Mouse (Mus musculus): ENCODE measurements around the gene Glrx2. TPM values are rescaled to one million over a fixed set of nuclear protein-coding genes. Genes with fewer than 3 reads are reported as not detected.

The Glrx2 gene
- polyA plus RNA-seq (2015; fragmentation: Illumina TruSeq; extraction: RNeasy Lipid Tissue Mini Kit (QIAGEN cat#74804); ENCODE audit: low read depth, low replicate concordance) = 122 TPM

GRCm38 (mm10) chr1:143716038-143716437, at the start of gene Glrx2:
Glrx2 (plus strand) TSS chr1:143716338.

GRCm38 (mm10) chr1:143702741-143703262, 13.3 kb upstream of the Glrx2 start, which contains the start of gene Cdc73:
Cdc73 (minus strand) TSS chr1:143702893.

GRCm38 (mm10) chr1:143776446-143777411, 60.6 kb downstream of the Glrx2 start, which contains the start of the genes Trove2 and Uchl5:
Trove2 (minus strand) TSS chr1:143777068.
Uchl5 (plus strand) TSS chr1:143777272.

Other genes with a start within 250 kb of the Glrx2 start
- gene B3galt2, start 75.7 kb upstream of the Glrx2 start, polyA plus RNA-seq (2015; fragmentation: Illumina TruSeq; extraction: RNeasy Lipid Tissue Mini Kit (QIAGEN cat#74804); ENCODE audit: low read depth, low replicate concordance) = 16.9 TPM
- gene Cdc73, start 13.4 kb upstream of the Glrx2 start, polyA plus RNA-seq (2015; fragmentation: Illumina TruSeq; extraction: RNeasy Lipid Tissue Mini Kit (QIAGEN cat#74804); ENCODE audit: low read depth, low replicate concordance) = 23.8 TPM
- 25.0 TPM for gene Trove2, start 60.7 kb downstream of the Glrx2 start, polyA plus RNA-seq (2015; fragmentation: Illumina TruSeq; extraction: RNeasy Lipid Tissue Mini Kit (QIAGEN cat#74804); ENCODE audit: low read depth, low replicate concordance)
- gene Uchl5, start 60.9 kb downstream of the Glrx2 start, polyA plus RNA-seq (2015; fragmentation: Illumina TruSeq; extraction: RNeasy Lipid Tissue Mini Kit (QIAGEN cat#74804); ENCODE audit: low read depth, low replicate concordance) = 56.0 TPM